Mouse (Mus musculus): ENCODE data around the gene Dbndd2.

GRCm38 (mm10) chr2:164486258-164487114, 580 bp downstream of the Dbndd2 start:
- no peak for TF ChIP-seq CTCF (IDR thresholded peaks at IDR 0.05; ENCODE audit: low read depth)
- TF ChIP-seq EP300 (IDR thresholded peaks at IDR 0.05; ENCODE audit: low read depth), result no peak

Measured in liver, embryonic 14.5 days (tissue).